Mouse (Mus musculus) liver, embryonic 14.5 days (tissue): ENCODE results near the gene Dnajb13. TPM values are rescaled to one million over a fixed set of nuclear protein-coding genes. Genes with fewer than 3 reads are reported as not detected.

Experiments used
- ATAC-seq: fragments of 200-750 bp; cut with Nextera tagmentation; 2 replicates; pipeline ENCODE4 v1.8.0; 2017; ENCODE audit warnings: moderate number of reproducible peaks, mild to moderate bottlenecking, moderate library complexity; ENCODE audit not compliant: insufficient read depth
- DNase-seq, 3 experiments: peaks; one replicate each; pipeline ENCODE4 v3.0.0-alpha.2; 2012 to 2013; ENCODE audit warnings: low read depth in 3 of 3, low spot score in 3 of 3
- H3K27ac ChIP-seq: fragments of 300-500 bp; sonication (generic); 2 replicates; pipeline ENCODE4 v1.5.1; 2014; ENCODE audit warnings: moderate library complexity, mild to moderate bottlenecking, control low read depth, inconsistent platforms
- H3K27me3 ChIP-seq: fragments of 300-500 bp; sonication (generic); 2 replicates; pipeline ENCODE4 v1.6.1; 2014; ENCODE audit warnings: mild to moderate bottlenecking, low read length, moderate library complexity; ENCODE audit not compliant: control insufficient read depth, insufficient read depth
- H3K36me3 ChIP-seq: fragments of 300-500 bp; sonication (generic); replicated peaks from 2 replicates; pipeline ENCODE4 v1.6.1; 2014; ENCODE audit warnings: low read depth; ENCODE audit not compliant: control insufficient read depth, insufficient read depth
- H3K4me1 ChIP-seq, 2 experiments: fragments of 200-500 bp in 1 of 2; fragments of 300-500 bp in 1 of 2; sonication (generic) in 1 of 2; replicated peaks; 2 replicates each; pipeline ENCODE4 v1.6.1; 2012 to 2014; ENCODE audit warnings: antibody characterized with exemption in 1 of 2, inconsistent platforms in 1 of 2, low read length in 1 of 2; ENCODE audit not compliant: control insufficient read depth in 2 of 2, insufficient read depth in 2 of 2
- H3K4me2 ChIP-seq: fragments of 300-500 bp; sonication (generic); 2 replicates; pipeline ENCODE4 v1.6.1; 2014; ENCODE audit warnings: low read depth, mild to moderate bottlenecking, control low read depth, moderate library complexity
- H3K4me3 ChIP-seq, 2 experiments: fragments of 200-500 bp in 1 of 2; fragments of 300-500 bp in 1 of 2; sonication (generic) in 1 of 2; 2 replicates each; pipeline ENCODE4 v1.5.1; 2012 to 2014; ENCODE audit warnings: low read depth in 2 of 2, low read length in 2 of 2, mild to moderate bottlenecking in 2 of 2, control low read depth in 1 of 2, inconsistent platforms in 1 of 2, moderate library complexity in 1 of 2; ENCODE audit not compliant: insufficient read depth in 1 of 2
- H3K9ac ChIP-seq: fragments of 300-500 bp; sonication (generic); replicated peaks from 2 replicates; pipeline ENCODE4 v1.6.1; 2014; ENCODE audit warnings: mild to moderate bottlenecking, control low read depth, moderate library complexity
- H3K9me3 ChIP-seq: fragments of 300-500 bp; sonication (generic); 2 replicates; pipeline ENCODE4 v1.6.1; 2016; ENCODE audit warnings: low read length, mixed read lengths; ENCODE audit not compliant: control insufficient read depth
- CTCF ChIP-seq: IDR thresholded peaks from 2 replicates; pipeline ENCODE4 v1.5.1; 2016; ENCODE audit warnings: antibody characterized with exemption, low read depth, control low read depth
- EP300 ChIP-seq: IDR thresholded peaks from 2 replicates; pipeline ENCODE4 v1.6.1; 2016; ENCODE audit warnings: antibody characterized with exemption, low read depth
- WGBS: fragments of 180-500 bp; shearing (Covaris S2); extraction: QIAGEN DNeasy Blood & Tissue Kit; methylation state at CpG from one replicate; pipeline ENCODE4 v1.1.7; 2014; ENCODE audit not compliant: insufficient replicate concordance; 5-methylcytosine and 5-hydroxymethylcytosine counted together
- polyA plus RNA-seq, 2 experiments: library from polyadenylated mRNA; depleted of rRNA in 1 of 2; stranded (reverse) in 1 of 2; unstranded in 1 of 2; fragments of >200 nt; fragmentation: Nextera tagmentation in 1 of 2; extraction: Ambion mirVana in 1 of 2; gene quantifications; 2 replicates each; pipeline versions ENCODE4 v1.2.1 to v1.2.3; 2012 to 2014

Gene Dnajb13
- polyA plus RNA-seq, 2 experiments: 0.58 to 2.3 TPM

DNA sequence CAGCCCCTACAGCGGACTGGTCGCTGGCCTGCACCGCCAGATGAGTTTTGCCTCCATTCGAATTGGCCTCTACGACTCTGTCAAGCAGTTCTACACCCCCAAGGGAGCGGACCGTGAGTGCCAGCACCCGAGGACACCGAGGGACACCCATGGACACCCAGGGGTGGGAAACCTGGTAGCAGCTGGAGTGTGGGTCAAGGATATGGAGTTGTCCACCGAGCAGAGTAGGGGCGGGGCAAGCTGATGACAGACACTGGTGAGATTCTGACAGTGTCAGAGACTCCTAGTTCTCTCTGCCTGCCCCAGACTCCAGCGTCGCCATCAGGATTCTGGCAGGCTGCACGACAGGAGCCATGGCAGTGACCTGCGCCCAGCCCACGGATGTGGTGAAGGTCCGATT is 34.6 kb downstream of the Dnajb13 start:
- peaks cover 6 to 9% of the 10 kb centered on the region in 2 experiments; a peak in 2 of 4 replicates for H3K4me1 ChIP-seq
- TF ChIP-seq EP300 (no peak), CTCF (no peak)
- ATAC-seq (no peak), DNase-seq (no peak)
- no peaks in the 10 kb centered on the region for H3K9me3 ChIP-seq
- no peak overlapping the region for H3K4me2 ChIP-seq
- WGBS: 77% methylated on average over 17 of the region's 17 CpGs
- H3K4me3 ChIP-seq: no peak overlapping the region
- no peak overlapping the region for H3K27ac ChIP-seq
- no peaks in the 10 kb centered on the region for H3K27me3 ChIP-seq
- no peak overlapping the region for H3K9ac ChIP-seq
- H3K36me3 ChIP-seq: no peaks in the 10 kb centered on the region

DNA sequence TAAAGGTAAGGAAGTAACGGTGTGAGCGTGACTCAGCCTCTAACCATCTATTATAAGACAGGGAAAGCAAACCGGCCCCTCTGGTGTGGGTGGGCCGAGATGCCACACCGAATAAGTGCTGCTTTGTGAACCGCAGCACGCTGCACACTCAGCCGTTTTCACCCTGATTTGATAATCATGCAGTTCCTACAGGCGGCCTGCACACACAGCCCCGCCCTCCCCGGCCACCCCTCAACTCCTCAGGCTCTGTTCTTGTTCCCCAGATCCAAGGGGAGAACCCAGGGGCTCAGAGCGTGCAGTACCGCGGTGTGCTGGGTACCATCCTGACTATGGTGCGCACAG is 35.0 kb downstream of the Dnajb13 start:
- ATAC-seq: no peak
- WGBS: 55% methylated on average over 15 of the region's 15 CpGs
- Histone ChIP-seq H3K27me3 (no peaks in the 10 kb centered on the region), H3K4me1 (peaks cover 6 to 9% of the 10 kb centered on the region in 2 experiments; a peak in 2 of 4 replicates), H3K4me2 (no peak overlapping the region), H3K27ac (no peak overlapping the region), H3K9me3 (no peaks in the 10 kb centered on the region), H3K9ac (no peak overlapping the region), H3K4me3 (no peak overlapping the region), H3K36me3 (no peaks in the 10 kb centered on the region)
- TF ChIP-seq EP300 (no peak), CTCF (no peak)
- no peak for DNase-seq

DNA sequence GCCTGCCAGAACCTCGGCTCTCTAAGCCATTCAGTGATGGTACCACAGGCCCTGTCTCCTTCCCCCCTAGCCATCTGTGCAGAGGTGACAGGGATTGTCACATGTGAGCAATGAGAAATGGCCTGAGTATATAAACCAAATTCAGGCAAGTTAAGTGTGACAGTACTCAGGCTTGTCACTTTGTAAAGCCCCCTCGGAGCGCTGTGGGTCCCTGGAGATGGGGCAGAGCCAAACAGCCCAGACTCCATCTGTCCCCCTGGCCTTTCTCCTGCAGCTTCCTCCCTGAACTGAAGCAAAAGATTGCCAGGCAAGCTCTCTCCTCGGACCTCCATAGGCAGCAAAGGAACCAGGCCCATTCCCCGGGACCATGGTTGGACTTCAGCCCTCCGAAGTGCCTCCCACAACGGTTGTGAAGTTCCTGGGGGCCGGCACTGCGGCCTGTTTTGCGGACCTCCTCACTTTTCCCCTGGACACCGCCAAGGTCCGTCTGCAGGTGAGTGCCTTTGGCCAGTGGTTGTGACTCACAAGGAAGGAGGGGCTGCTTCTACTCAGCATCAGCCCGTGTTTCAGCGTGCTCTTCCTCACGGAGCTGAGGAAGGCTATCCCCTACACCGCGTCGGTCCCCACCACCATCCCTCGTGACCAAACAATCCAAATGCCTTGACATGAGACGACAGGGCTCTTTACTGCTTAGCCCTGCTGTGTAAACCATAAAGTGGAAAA is 35.5 kb downstream of the Dnajb13 start:
- Histone ChIP-seq H3K9ac (no peak overlapping the region), H3K27ac (no peak overlapping the region), H3K9me3 (no peaks in the 10 kb centered on the region), H3K4me3 (no peak overlapping the region), H3K36me3 (no peaks in the 10 kb centered on the region), H3K27me3 (no peaks in the 10 kb centered on the region), H3K4me1 (peaks cover 6 to 11% of the 10 kb centered on the region in 2 experiments; a peak in 3 of 4 replicates), H3K4me2 (no peak overlapping the region)
- WGBS: 77% methylated on average over 20 of the region's 20 CpGs
- DNase-seq (no peak), ATAC-seq (no peak)
- no peak for TF ChIP-seq EP300
- TF ChIP-seq CTCF: no peak

DNA sequence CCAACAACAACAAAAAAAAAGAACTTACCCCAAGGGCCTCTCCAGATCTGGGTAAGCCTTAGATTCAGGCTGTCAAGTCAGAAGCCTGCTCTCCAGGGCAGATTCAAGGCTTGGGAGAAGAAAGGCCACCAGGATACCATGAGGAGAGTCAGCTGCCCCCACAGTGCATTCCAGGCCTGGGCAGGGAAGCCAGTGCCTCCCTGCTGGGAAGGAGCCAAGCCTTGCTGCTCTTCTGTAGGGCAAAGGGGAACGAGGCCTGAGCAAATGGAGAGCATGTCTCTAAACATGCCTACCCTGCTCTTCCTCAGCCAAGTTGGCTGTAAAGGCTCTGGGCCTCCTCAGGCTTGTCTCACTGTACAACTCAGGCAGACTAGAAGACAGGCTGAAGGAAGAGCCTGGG is 40.1 kb downstream of the Dnajb13 start:
- H3K9ac ChIP-seq: no peak overlapping the region
- no peaks in the 10 kb centered on the region for H3K27me3 ChIP-seq
- H3K9me3 ChIP-seq: no peaks in the 10 kb centered on the region
- no peak for TF ChIP-seq EP300
- no peak for TF ChIP-seq CTCF
- no peak overlapping the region for H3K4me3 ChIP-seq
- DNase-seq (no peak), ATAC-seq (no peak)
- no peak overlapping the region for H3K4me2 ChIP-seq
- 64% methylated on average over 1 of the region's 1 CpGs for WGBS
- peaks cover 5 to 12% of the 10 kb centered on the region in 2 experiments for H3K4me1 ChIP-seq
- H3K36me3 ChIP-seq: no peaks in the 10 kb centered on the region
- H3K27ac ChIP-seq: no peak overlapping the region

DNA sequence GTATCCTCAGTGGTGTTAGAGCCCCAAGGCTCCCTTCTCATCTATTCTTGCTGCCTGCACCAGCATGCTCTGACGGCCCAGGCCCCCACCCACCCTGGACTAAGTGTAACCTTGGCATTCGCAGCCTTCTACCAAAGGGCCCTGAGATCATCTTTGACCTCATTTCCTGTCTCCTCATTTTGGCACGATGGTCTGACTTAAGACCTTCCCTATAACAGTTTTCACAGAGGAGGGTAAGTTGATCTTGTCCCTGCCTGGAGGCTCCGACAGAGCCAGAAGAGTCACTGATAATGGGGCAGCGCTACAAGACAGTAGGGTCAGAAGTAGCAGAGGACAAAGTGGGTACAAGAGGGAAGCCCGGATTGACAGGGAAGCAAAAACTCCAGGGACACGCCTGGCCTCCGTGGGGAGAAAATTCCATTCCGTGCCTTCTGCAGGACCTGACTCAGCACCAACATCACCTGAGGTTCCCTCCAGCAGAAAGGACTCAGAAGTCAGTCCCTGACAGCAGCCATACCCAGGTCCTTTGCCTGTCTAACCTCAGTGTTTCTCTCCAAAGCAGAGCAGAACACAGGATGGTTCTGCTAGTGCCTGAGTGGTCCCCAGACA is 40.8 kb downstream of the Dnajb13 start:
- TF ChIP-seq EP300 (no peak), CTCF (no peak)

More for the DNA sequence above, 40.8 kb downstream of the Dnajb13 start:
- ATAC-seq (no peak), DNase-seq (no peak)
- 74% methylated on average over 9 of the region's 9 CpGs for WGBS
- Histone ChIP-seq H3K4me3 (no peak overlapping the region), H3K27me3 (no peaks in the 10 kb centered on the region), H3K4me2 (no peak overlapping the region), H3K9ac (no peak overlapping the region), H3K4me1 (peaks cover 12 to 18% of the 10 kb centered on the region in 2 experiments), H3K27ac (no peak overlapping the region), H3K9me3 (no peaks in the 10 kb centered on the region), H3K36me3 (no peaks in the 10 kb centered on the region)
